Mouse (Mus musculus) limb, embryonic 13.5 days (tissue): ENCODE measurements around the gene Tmem11. TPM values are rescaled to one million over a fixed set of nuclear protein-coding genes. Genes with fewer than 3 reads are reported as not detected.

Experiments
- ATAC-seq: fragments of 200-750 bp; cut with Nextera tagmentation; 2 replicates; pipeline ENCODE4 v1.8.0; 2017; ENCODE audit warnings: low read depth, moderate number of reproducible peaks, moderate TSS enrichment; ENCODE audit not compliant: low FRiP score
- H3K27ac ChIP-seq: fragments of 300-500 bp; sonication (generic); 2 replicates; pipeline ENCODE4 v1.5.1; 2015; ENCODE audit warnings: inconsistent platforms, mild to moderate bottlenecking, moderate library complexity
- H3K27me3 ChIP-seq: fragments of 300-500 bp; sonication (generic); 2 replicates; pipeline ENCODE4 v1.6.1; 2015; ENCODE audit warnings: mild to moderate bottlenecking, inconsistent platforms
- H3K36me3 ChIP-seq: fragments of 300-500 bp; sonication (generic); 2 replicates; pipeline ENCODE4 v1.6.1; 2015; ENCODE audit warnings: inconsistent platforms, mild to moderate bottlenecking, moderate library complexity
- H3K4me1 ChIP-seq: fragments of 300-500 bp; sonication (generic); 2 replicates; pipeline ENCODE4 v1.6.1; 2015; ENCODE audit warnings: inconsistent platforms
- H3K4me2 ChIP-seq: fragments of 300-500 bp; sonication (generic); replicated peaks from 2 replicates; pipeline ENCODE4 v1.6.1; 2015; ENCODE audit warnings: inconsistent platforms, mild to moderate bottlenecking, moderate library complexity
- H3K4me3 ChIP-seq: fragments of 300-500 bp; sonication (generic); 2 replicates; pipeline ENCODE4 v1.5.1; 2015; ENCODE audit warnings: moderate library complexity, mild to moderate bottlenecking, inconsistent platforms
- H3K9ac ChIP-seq: fragments of 300-500 bp; sonication (generic); 2 replicates; pipeline ENCODE4 v1.6.1; 2015; ENCODE audit warnings: mild to moderate bottlenecking, inconsistent platforms
- H3K9me3 ChIP-seq: fragments of 300-500 bp; sonication (generic); 2 replicates; pipeline ENCODE4 v1.6.1; 2016; ENCODE audit warnings: inconsistent platforms
- WGBS: fragments of 180-500 bp; shearing (Covaris S2); methylation state at CpG from one replicate; pipeline ENCODE4 v1.1.7; 2015; 5-methylcytosine and 5-hydroxymethylcytosine counted together
- polyA plus RNA-seq: library from polyadenylated mRNA; unstranded; fragments of >200 nt; fragmentation: Nextera tagmentation; extraction: Ambion mirVana; gene quantifications from 2 replicates; pipeline ENCODE4 v1.2.1, GENCODE M21; 2015

Gene Tmem11
- polyA plus RNA-seq, 1 experiment from 2014 or later: 62.3 TPM

DNA sequence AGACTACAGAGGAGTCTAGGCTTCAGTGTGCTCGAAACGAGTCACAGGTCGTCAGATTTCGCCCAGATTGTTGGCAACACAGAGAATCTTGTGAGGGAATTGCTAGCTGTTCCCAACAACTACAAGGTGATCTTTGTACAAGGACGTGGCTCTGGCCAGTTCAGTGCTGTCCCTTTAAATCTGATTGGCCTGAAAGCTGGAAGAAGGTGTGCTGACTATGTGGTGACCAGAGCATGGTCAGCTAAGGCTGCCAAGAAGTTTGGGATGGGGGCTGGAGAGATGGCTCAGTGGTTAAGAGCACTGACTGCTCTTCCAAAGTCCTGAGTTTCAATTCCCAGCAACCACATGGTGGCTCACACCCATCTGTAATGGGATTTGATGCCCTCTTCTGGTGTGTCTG lies 62.7 kb downstream of the Tmem11 start:
- H3K4me1 ChIP-seq: no peaks in the 10 kb centered on the region
- no peaks in the 10 kb centered on the region for H3K36me3 ChIP-seq
- no peak overlapping the region for H3K4me2 ChIP-seq
- H3K9me3 ChIP-seq: no peaks in the 10 kb centered on the region
- WGBS: 68% methylated on average over 5 of the region's 5 CpGs
- no peak overlapping the region for H3K27ac ChIP-seq
- H3K27me3 ChIP-seq: no peaks in the 10 kb centered on the region
- H3K9ac ChIP-seq: no peak overlapping the region
- no peak overlapping the region for H3K4me3 ChIP-seq
- no peak for ATAC-seq

Other genes starting within 250 kb of the Tmem11 start
- 76.6 and 83.9 TPM in 2 replicates for gene Llgl1, start 179.5 kb downstream of the Tmem11 start, polyA plus RNA-seq
- gene Flii, start 152.0 kb downstream of the Tmem11 start, polyA plus RNA-seq: 65.2 and 68.1 TPM in 2 replicates
- gene Mief2, start 150.9 kb downstream of the Tmem11 start, polyA plus RNA-seq: 17.9 and 19.7 TPM in 2 replicates
- 18.9 and 22.0 TPM in 2 replicates for gene Top3a, start 101.9 kb downstream of the Tmem11 start, polyA plus RNA-seq
- gene Smcr8, start 101.7 kb downstream of the Tmem11 start, polyA plus RNA-seq: 5.4 and 7.0 TPM in 2 replicates
- 47.9 and 52.2 TPM in 2 replicates for gene Shmt1, start 67.6 kb downstream of the Tmem11 start, polyA plus RNA-seq
- 34.8 and 36.7 TPM in 2 replicates for gene Dhrs7b, start 48.6 kb downstream of the Tmem11 start, polyA plus RNA-seq
- gene Natd1, start 35.5 kb upstream of the Tmem11 start, polyA plus RNA-seq: 21.0 and 22.3 TPM in 2 replicates
- 87.6 and 93.3 TPM in 2 replicates for gene Map2k3, start 52.8 kb upstream of the Tmem11 start, polyA plus RNA-seq
- gene Kcnj12, start 143.3 kb upstream of the Tmem11 start, polyA plus RNA-seq: 0.14 and 0.15 TPM in 2 replicates
- gene Tnfrsf13b, start 247.5 kb upstream of the Tmem11 start, polyA plus RNA-seq: 1.2 and 1.7 TPM in 2 replicates